Mouse (Mus musculus): ENCODE measurements around the gene Mat2b. TPM values are rescaled to one million over a fixed set of nuclear protein-coding genes. Genes with fewer than 3 reads are reported as not detected.
A peak's percentile ranks its signal among the peaks of the same experiment; 100 is the strongest.
"Not testable (repeated sequence)": the region's sequence is repeated elsewhere in the genome, so short reads cannot be mapped to it uniquely, and the experiment has no call there.

Mat2b gene
- polyA plus RNA-seq, 1 experiment from 2014 or later = 104 TPM

- no peaks in the 10 kb centered on the region for H3K4me1 ChIP-seq (ENCODE audit: control insufficient read depth, insufficient read depth, low read length)
- WGBS = 94% methylated on average over 5 of the region's 5 CpGs
- H3K4me3 ChIP-seq (ENCODE audit: low read length) = no peak overlapping the region
- H3K9me3 ChIP-seq (ENCODE audit: control insufficient read depth, low read length) = no peaks in the 10 kb centered on the region
- no peak overlapping the region for H3K4me2 ChIP-seq (replicated peaks; ENCODE audit: low read depth, low read length)
- H3K36me3 ChIP-seq (ENCODE audit: control insufficient read depth, insufficient read depth, low read length) = peaks cover 84% of the 10 kb centered on the region
- no peak overlapping the region for H3K27ac ChIP-seq (ENCODE audit: low read depth, low read length)
- H3K27me3 ChIP-seq (ENCODE audit: control insufficient read depth, insufficient read depth, low read length) = no peaks in the 10 kb centered on the region
- no peak for ATAC-seq (ENCODE audit: low FRiP score, low TSS enrichment)
- no peak overlapping the region for H3K9ac ChIP-seq (ENCODE audit: low read depth, low read length)
Measured at GRCm38 (mm10) chr11:40715524-40715923, 20.5 kb upstream of the Mat2b start.

- Histone ChIP-seq H3K27me3 (ENCODE audit: control insufficient read depth, insufficient read depth, low read length) (no peaks in the 10 kb centered on the region), H3K4me1 (ENCODE audit: control insufficient read depth, insufficient read depth, low read length) (no peaks in the 10 kb centered on the region), H3K4me2 (replicated peaks; ENCODE audit: low read depth, low read length) (no peak overlapping the region), H3K4me3 (ENCODE audit: low read length) (no peak overlapping the region), H3K9me3 (ENCODE audit: control insufficient read depth, low read length) (no peaks in the 10 kb centered on the region), H3K27ac (ENCODE audit: low read depth, low read length) (no peak overlapping the region), H3K9ac (ENCODE audit: low read depth, low read length) (no peak overlapping the region), H3K36me3 (ENCODE audit: control insufficient read depth, insufficient read depth, low read length) (peaks cover 86% of the 10 kb centered on the region)
- ATAC-seq (ENCODE audit: low FRiP score, low TSS enrichment) = no peak
- WGBS = 85% methylated on average over 8 of the region's 8 CpGs
Measured at GRCm38 (mm10) chr11:40713858-40714257, 18.9 kb upstream of the Mat2b start.

GRCm38 (mm10) chr11:40709899-40710298 lies 14.9 kb upstream of the Mat2b start:
- H3K9me3 ChIP-seq (ENCODE audit: control insufficient read depth, low read length); H3K27ac ChIP-seq (ENCODE audit: low read depth, low read length); H3K9ac ChIP-seq (ENCODE audit: low read depth, low read length); ATAC-seq (ENCODE audit: low FRiP score, low TSS enrichment); H3K4me1 ChIP-seq (ENCODE audit: control insufficient read depth, insufficient read depth, low read length); H3K4me2 ChIP-seq (replicated peaks; ENCODE audit: low read depth, low read length); H3K4me3 ChIP-seq (ENCODE audit: low read length); H3K27me3 ChIP-seq (ENCODE audit: control insufficient read depth, insufficient read depth, low read length): not testable (repeated sequence)
- H3K36me3 ChIP-seq (ENCODE audit: control insufficient read depth, insufficient read depth, low read length) = peaks cover 83% of the 10 kb centered on the region
- 93% methylated on average over 6 of the region's 6 CpGs for WGBS

GRCm38 (mm10) chr11:40694311-40695087 lies 504 bp downstream of the Mat2b start:
- Histone ChIP-seq H3K27me3 (ENCODE audit: control insufficient read depth, insufficient read depth, low read length) (no peaks in the 10 kb centered on the region), H3K4me1 (ENCODE audit: control insufficient read depth, insufficient read depth, low read length) (peaks cover 9% of the 10 kb centered on the region; the same call in 1 of the 2 replicates), H3K9me3 (ENCODE audit: control insufficient read depth, low read length) (no peaks in the 10 kb centered on the region), H3K27ac (ENCODE audit: low read depth, low read length) (peak overlapping the region; percentile 97), H3K36me3 (ENCODE audit: control insufficient read depth, insufficient read depth, low read length) (no peaks in the 10 kb centered on the region), H3K9ac (ENCODE audit: low read depth, low read length) (peak overlapping the region; percentile 73), H3K4me2 (replicated peaks; ENCODE audit: low read depth, low read length) (peak overlapping the region; percentile 75), H3K4me3 (ENCODE audit: low read length) (peak overlapping the region; percentile 73)
- peak; percentile 55 for ATAC-seq (ENCODE audit: low FRiP score, low TSS enrichment)
- under 1% methylated on average over 31 of the region's 31 CpGs for WGBS

GRCm38 (mm10) chr11:40693366-40693951 lies 1.5 kb downstream of the Mat2b start:
- ATAC-seq (ENCODE audit: low FRiP score, low TSS enrichment) = peak; percentile 44
- peak overlapping the region; percentile 97 for H3K27ac ChIP-seq (ENCODE audit: low read depth, low read length)
- peaks cover 9% of the 10 kb centered on the region; the same call in 1 of the 2 replicates for H3K4me1 ChIP-seq (ENCODE audit: control insufficient read depth, insufficient read depth, low read length)
- under 1% methylated on average over 16 of the region's 16 CpGs for WGBS
- H3K4me2 ChIP-seq (replicated peaks; ENCODE audit: low read depth, low read length) = peak overlapping the region; percentile 75
- peak overlapping the region; percentile 73 for H3K9ac ChIP-seq (ENCODE audit: low read depth, low read length)
- H3K27me3 ChIP-seq (ENCODE audit: control insufficient read depth, insufficient read depth, low read length) = no peaks in the 10 kb centered on the region
- peak overlapping the region; percentile 73 for H3K4me3 ChIP-seq (ENCODE audit: low read length)
- no peaks in the 10 kb centered on the region for H3K36me3 ChIP-seq (ENCODE audit: control insufficient read depth, insufficient read depth, low read length)
- H3K9me3 ChIP-seq (ENCODE audit: control insufficient read depth, low read length) = no peaks in the 10 kb centered on the region

- Histone ChIP-seq H3K27me3 (ENCODE audit: control insufficient read depth, insufficient read depth, low read length) (no peaks in the 10 kb centered on the region), H3K4me1 (ENCODE audit: control insufficient read depth, insufficient read depth, low read length) (peaks cover 9% of the 10 kb centered on the region; the same call in 1 of the 2 replicates), H3K4me3 (ENCODE audit: low read length) (peak overlapping the region; percentile 73), H3K4me2 (replicated peaks; ENCODE audit: low read depth, low read length) (peak overlapping the region; percentile 75), H3K36me3 (ENCODE audit: control insufficient read depth, insufficient read depth, low read length) (0 out of 2 replicates have a peak, but pooled peaks cover 1% of the 10 kb centered on the region), H3K9me3 (ENCODE audit: control insufficient read depth, low read length) (no peaks in the 10 kb centered on the region), H3K9ac (ENCODE audit: low read depth, low read length) (peak overlapping the region; percentile 73), H3K27ac (ENCODE audit: low read depth, low read length) (peak overlapping the region; percentile 97)
- WGBS = under 1% methylated on average over 36 of the region's 36 CpGs
- ATAC-seq (ENCODE audit: low FRiP score, low TSS enrichment) = peak; percentile 96
Measured at GRCm38 (mm10) chr11:40692511-40693365, 2.3 kb downstream of the Mat2b start.

- ATAC-seq (ENCODE audit: low FRiP score, low TSS enrichment) = peak; percentile 75
- Histone ChIP-seq H3K4me3 (ENCODE audit: low read length) (peak overlapping the region; percentile 73), H3K36me3 (ENCODE audit: control insufficient read depth, insufficient read depth, low read length) (peaks cover 7% of the 10 kb centered on the region), H3K27ac (ENCODE audit: low read depth, low read length) (peak overlapping the region; percentile 60; the same call in 1 of the 2 replicates), H3K4me1 (ENCODE audit: control insufficient read depth, insufficient read depth, low read length) (peaks cover 9% of the 10 kb centered on the region; the same call in 1 of the 2 replicates), H3K4me2 (replicated peaks; ENCODE audit: low read depth, low read length) (peak overlapping the region; percentile 75), H3K9ac (ENCODE audit: low read depth, low read length) (peak overlapping the region; percentile 70), H3K9me3 (ENCODE audit: control insufficient read depth, low read length) (no peaks in the 10 kb centered on the region), H3K27me3 (ENCODE audit: control insufficient read depth, insufficient read depth, low read length) (no peaks in the 10 kb centered on the region)
- WGBS = 0% methylated on average over 27 of the region's 28 CpGs
Measured at GRCm38 (mm10) chr11:40692101-40692509, 2.9 kb downstream of the Mat2b start.

- H3K9ac ChIP-seq (ENCODE audit: low read depth, low read length) = no peak overlapping the region
- no peak overlapping the region for H3K27ac ChIP-seq (ENCODE audit: low read depth, low read length)
- H3K4me1 ChIP-seq (ENCODE audit: control insufficient read depth, insufficient read depth, low read length) = peaks cover 9% of the 10 kb centered on the region; the same call in 1 of the 2 replicates
- WGBS = 69% methylated on average over 5 of the region's 5 CpGs
- H3K27me3 ChIP-seq (ENCODE audit: control insufficient read depth, insufficient read depth, low read length) = no peaks in the 10 kb centered on the region
- peak overlapping the region; percentile 73; the same call in 1 of the 2 replicates for H3K4me3 ChIP-seq (ENCODE audit: low read length)
- no peak overlapping the region for H3K4me2 ChIP-seq (replicated peaks; ENCODE audit: low read depth, low read length)
- no peak for ATAC-seq (ENCODE audit: low FRiP score, low TSS enrichment)
- H3K36me3 ChIP-seq (ENCODE audit: control insufficient read depth, insufficient read depth, low read length) = peaks cover 21% of the 10 kb centered on the region
- H3K9me3 ChIP-seq (ENCODE audit: control insufficient read depth, low read length) = no peaks in the 10 kb centered on the region
Measured at GRCm38 (mm10) chr11:40690444-40691127, 4.4 kb downstream of the Mat2b start.

Measured in kidney, embryonic 14.5 days (tissue).